Mouse (Mus musculus) heart, embryonic 16.5 days (tissue): Measurements from ENCODE around the gene Zfp386. TPM values are rescaled to one million over a fixed set of nuclear protein-coding genes. Genes with fewer than 3 reads are reported as not detected.

Experiments used
- ATAC-seq: fragments of 200-750 bp; cut with Nextera tagmentation; replicated peaks from 2 replicates; pipeline ENCODE4 v1.8.0; 2017; ENCODE audit warnings: moderate number of reproducible peaks; ENCODE audit not compliant: insufficient read depth, low FRiP score; ENCODE audit errors: extremely low read depth
- H3K27ac ChIP-seq: fragments of 300-500 bp; sonication (generic); 2 replicates; pipeline ENCODE4 v1.5.1; 2014; ENCODE audit warnings: mild to moderate bottlenecking, low read length, control low read depth, moderate library complexity
- H3K27me3 ChIP-seq: fragments of 300-500 bp; sonication (generic); 2 replicates; pipeline ENCODE4 v1.6.1; 2014; ENCODE audit warnings: low read length, mixed read lengths; ENCODE audit not compliant: control insufficient read depth, insufficient read depth
- H3K36me3 ChIP-seq: fragments of 300-500 bp; sonication (generic); 2 replicates; pipeline ENCODE4 v1.6.1; 2014; ENCODE audit not compliant: control insufficient read depth, insufficient read depth
- H3K4me1 ChIP-seq: fragments of 300-500 bp; sonication (generic); 2 replicates; pipeline ENCODE4 v1.6.1; 2014; ENCODE audit warnings: low read length, mixed read lengths; ENCODE audit not compliant: control insufficient read depth, insufficient read depth
- H3K4me2 ChIP-seq: fragments of 300-500 bp; sonication (generic); 2 replicates; pipeline ENCODE4 v1.6.1; 2014; ENCODE audit warnings: low read depth, mild to moderate bottlenecking, control low read depth, low read length
- H3K4me3 ChIP-seq: fragments of 300-500 bp; sonication (generic); 2 replicates; pipeline ENCODE4 v1.5.1; 2014; ENCODE audit warnings: mild to moderate bottlenecking, control low read depth, low read length
- H3K9ac ChIP-seq: fragments of 300-500 bp; sonication (generic); 2 replicates; pipeline ENCODE4 v1.6.1; 2014; ENCODE audit warnings: low read length, control low read depth
- H3K9me3 ChIP-seq: fragments of 300-500 bp; sonication (generic); replicated peaks from 2 replicates; pipeline ENCODE4 v1.6.1; 2016; ENCODE audit warnings: low read length; ENCODE audit not compliant: control insufficient read depth
- WGBS: fragments of 180-500 bp; shearing (Covaris S2); extraction: QIAGEN DNeasy Blood & Tissue Kit; methylation state at CpG from one replicate; pipeline ENCODE4 v1.1.7; 2014; 5-methylcytosine and 5-hydroxymethylcytosine counted together
- polyA plus RNA-seq: library from polyadenylated mRNA; unstranded; fragments of >200 nt; fragmentation: Nextera tagmentation; extraction: Ambion mirVana; gene quantifications from 2 replicates; pipeline ENCODE4 v1.2.1, GENCODE M21; 2015

Gene Zfp386
- polyA plus RNA-seq, 1 experiment from 2014 or later, result 32.2 TPM

DNA sequence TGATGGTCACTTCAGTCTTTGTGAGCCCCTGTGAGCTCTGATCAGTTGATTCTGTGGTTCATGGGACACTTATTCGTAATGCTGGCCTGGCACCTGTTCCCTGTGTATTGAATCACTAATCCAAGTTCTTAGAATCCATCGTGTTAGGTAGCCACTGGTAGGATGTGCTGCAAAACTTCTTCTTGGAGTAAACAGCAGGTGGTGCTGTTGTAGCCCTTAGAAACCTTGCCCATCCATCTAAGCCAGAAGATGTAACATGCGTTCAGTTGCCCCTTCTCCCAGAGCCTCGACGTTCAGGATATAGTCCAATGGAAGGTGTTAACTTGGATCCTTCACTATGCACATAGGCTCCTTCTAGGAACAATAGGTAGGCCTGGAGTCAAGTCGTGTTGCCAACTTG lies 2.2 kb downstream of the Zfp386 start:
- Histone ChIP-seq H3K27me3 (no peaks in the 10 kb centered on the region), H3K4me3 (no peak overlapping the region), H3K9ac (no peak overlapping the region), H3K27ac (no peak overlapping the region), H3K9me3 (no peaks in the 10 kb centered on the region), H3K4me2 (no peak overlapping the region), H3K4me1 (peaks cover 12% of the 10 kb centered on the region), H3K36me3 (peaks cover 3% of the 10 kb centered on the region)
- 75% methylated on average over 6 of the region's 6 CpGs for WGBS
- no peak for ATAC-seq

DNA sequence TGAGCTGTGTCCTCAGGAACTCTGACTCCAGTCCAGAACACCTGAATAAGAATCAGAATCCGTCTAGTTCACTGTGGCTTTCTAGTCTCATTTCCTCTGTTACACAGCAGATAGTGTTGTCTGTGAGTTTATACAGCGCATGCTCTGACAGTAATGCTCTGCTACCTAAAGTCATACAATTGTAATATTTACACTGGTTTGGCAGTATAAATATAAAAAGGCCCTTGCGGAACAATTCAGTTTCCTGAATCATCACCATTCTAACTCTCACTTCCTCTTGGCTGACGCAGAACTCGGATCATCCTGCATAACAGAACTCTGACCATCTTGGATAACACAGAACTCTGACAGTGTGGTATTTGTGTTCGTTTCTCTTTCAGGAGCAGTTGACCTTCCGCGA lies 6.8 kb downstream of the Zfp386 start:
- Histone ChIP-seq H3K4me3 (no peak overlapping the region), H3K36me3 (peaks cover 39% of the 10 kb centered on the region), H3K4me2 (no peak overlapping the region), H3K9ac (no peak overlapping the region), H3K4me1 (0 out of 2 replicates have a peak, but pooled peaks cover 2% of the 10 kb centered on the region), H3K27ac (no peak overlapping the region), H3K27me3 (no peaks in the 10 kb centered on the region), H3K9me3 (peaks cover 15% of the 10 kb centered on the region)
- WGBS, result 83% methylated on average over 8 of the region's 8 CpGs
- no peak for ATAC-seq

GRCm38 (mm10) chr12:116056112-116056511 lies 8.6 kb downstream of the Zfp386 start:
- Histone ChIP-seq H3K27me3 (no peaks in the 10 kb centered on the region), H3K4me1 (no peaks in the 10 kb centered on the region), H3K9ac (no peak overlapping the region), H3K9me3 (peaks cover 22% of the 10 kb centered on the region), H3K4me3 (no peak overlapping the region), H3K36me3 (peaks cover 55% of the 10 kb centered on the region), H3K4me2 (no peak overlapping the region), H3K27ac (no peak overlapping the region)
- WGBS, result 90% methylated on average over 3 of the region's 3 CpGs
- ATAC-seq, result no peak

- no peak overlapping the region for H3K9ac ChIP-seq
- no peak overlapping the region for H3K4me3 ChIP-seq
- no peak overlapping the region for H3K27ac ChIP-seq
- peaks cover 45% of the 10 kb centered on the region for H3K36me3 ChIP-seq
- no peaks in the 10 kb centered on the region for H3K27me3 ChIP-seq
- no peak for ATAC-seq
- H3K4me1 ChIP-seq, result no peaks in the 10 kb centered on the region
- H3K9me3 ChIP-seq, result peaks cover 39% of the 10 kb centered on the region
- no peak overlapping the region for H3K4me2 ChIP-seq
- WGBS, result 94% methylated on average over 5 of the region's 5 CpGs
These were observed 14.2 kb downstream of the Zfp386 start for GRCm38 (mm10) chr12:116061561-116062193.

- no peak for ATAC-seq
- Histone ChIP-seq H3K36me3 (peaks cover 40% of the 10 kb centered on the region), H3K4me3 (no peak overlapping the region), H3K27me3 (no peaks in the 10 kb centered on the region), H3K9me3 (peaks cover 35% of the 10 kb centered on the region), H3K9ac (no peak overlapping the region), H3K4me1 (no peaks in the 10 kb centered on the region), H3K4me2 (no peak overlapping the region), H3K27ac (no peak overlapping the region)
- WGBS, result 95% methylated on average over 2 of the region's 2 CpGs
These were observed 14.7 kb downstream of the Zfp386 start for GRCm38 (mm10) chr12:116062194-116062583.

DNA sequence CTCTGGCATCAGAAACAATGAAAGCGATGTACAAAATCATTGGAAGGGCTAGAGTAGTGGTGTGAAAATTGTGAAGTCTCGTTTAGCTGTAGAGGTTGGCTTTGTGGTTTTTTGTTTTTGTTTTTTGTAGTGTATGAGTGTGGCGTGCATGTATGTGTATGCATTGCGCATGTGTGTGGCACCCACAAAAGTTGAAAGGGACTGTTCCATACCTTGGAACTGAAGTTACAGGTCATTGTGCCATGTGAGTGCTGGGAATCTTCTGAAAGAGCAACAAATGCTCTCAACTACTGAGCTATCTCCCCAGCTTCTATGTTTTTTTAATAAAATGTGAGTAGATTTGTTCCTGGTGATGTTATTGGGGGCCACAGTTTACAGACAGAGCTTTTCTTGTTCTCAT lies 15.5 kb downstream of the Zfp386 start:
- Histone ChIP-seq H3K4me2 (no peak overlapping the region), H3K27ac (no peak overlapping the region), H3K9ac (no peak overlapping the region), H3K9me3 (peaks cover 32% of the 10 kb centered on the region), H3K27me3 (no peaks in the 10 kb centered on the region), H3K4me1 (no peaks in the 10 kb centered on the region), H3K4me3 (no peak overlapping the region), H3K36me3 (peaks cover 34% of the 10 kb centered on the region)
- WGBS, result 90% methylated on average over 4 of the region's 4 CpGs
- no peak for ATAC-seq

DNA sequence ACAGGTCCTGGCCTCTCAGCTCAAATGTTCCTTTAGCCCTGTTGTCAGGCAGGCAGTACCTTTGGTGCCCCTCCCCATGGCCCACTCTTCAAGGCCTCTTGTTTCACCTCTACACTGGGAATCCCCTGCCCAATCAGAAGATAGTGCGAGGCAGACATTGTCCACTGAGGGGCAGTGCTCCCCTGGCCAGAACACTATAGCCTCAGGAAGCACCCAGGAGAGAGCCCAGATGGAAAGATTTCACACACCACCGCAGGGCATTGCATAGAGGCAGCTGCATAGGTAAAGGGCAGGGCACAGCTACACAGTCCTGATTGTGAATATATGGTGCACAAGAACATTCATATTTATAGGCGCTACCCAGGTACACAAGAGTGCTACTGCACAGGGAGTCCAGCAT lies 23.5 kb downstream of the Zfp386 start:
- peak; percentile 23 for ATAC-seq
- 14% methylated on average over 3 of the region's 3 CpGs for WGBS
- H3K4me3 ChIP-seq, result no peak overlapping the region

GRCm38 (mm10) chr12:116077074-116077854 lies 29.7 kb downstream of the Zfp386 start, which contains the start of gene Vipr2:
Gene Vipr2 (plus strand): TSS chr12:116077726.
- peak within 1 kb of the TSS; percentile 71 for H3K9ac ChIP-seq

More for the DNA sequence above, 23.5 kb downstream of the Zfp386 start:
- Histone ChIP-seq H3K27me3 (peaks cover 14% of the 10 kb centered on the region), H3K36me3 (no peaks in the 10 kb centered on the region), H3K4me1 (no peaks in the 10 kb centered on the region), H3K9ac (no peak overlapping the region), H3K4me2 (no peak overlapping the region), H3K27ac (no peak overlapping the region), H3K9me3 (no peaks in the 10 kb centered on the region)

DNA sequence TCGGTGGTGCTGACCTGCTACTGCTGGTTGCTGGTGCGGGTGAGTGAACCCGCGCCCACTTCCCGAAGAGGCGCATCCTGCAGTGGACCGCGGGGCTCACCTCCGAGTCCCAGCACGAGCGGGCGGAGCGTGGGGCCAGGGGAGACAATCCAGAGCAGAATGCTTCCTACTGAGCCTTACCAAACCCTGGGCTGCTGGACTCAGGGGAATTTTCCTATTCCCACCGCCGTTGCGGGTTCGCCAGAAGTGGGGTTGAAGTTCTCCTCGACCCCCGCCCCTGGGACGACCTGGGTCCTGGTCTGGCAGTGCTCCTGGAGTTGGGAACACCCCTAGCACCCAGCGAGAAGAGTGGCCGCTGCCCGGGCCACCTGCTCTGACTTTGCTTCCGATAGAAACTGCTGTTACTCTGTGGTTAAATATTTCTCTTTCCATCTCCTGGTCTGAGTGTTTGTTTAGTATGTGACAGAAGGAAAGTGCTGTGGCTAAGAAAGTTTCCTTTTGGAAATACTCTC lies 30.4 kb downstream of the Zfp386 start:
- Histone ChIP-seq H3K4me2 (peak overlapping the region; percentile 97), H3K36me3 (no peaks in the 10 kb centered on the region), H3K27ac (no peak overlapping the region), H3K9ac (peak overlapping the region; percentile 71), H3K4me3 (peak overlapping the region; percentile 66), H3K9me3 (no peaks in the 10 kb centered on the region), H3K27me3 (peaks cover 40% of the 10 kb centered on the region), H3K4me1 (no peaks in the 10 kb centered on the region)
- under 1% methylated on average over 24 of the region's 24 CpGs for WGBS
- ATAC-seq, result peak; percentile 35

More at GRCm38 (mm10) chr12:116077074-116077854, 29.7 kb downstream of the Zfp386 start, which contains the start of gene Vipr2:
- 6% methylated on average over 33 of the region's 33 CpGs for WGBS
- H3K36me3 ChIP-seq, result no peaks in the 10 kb centered on the region
- H3K4me1 ChIP-seq, result no peaks in the 10 kb centered on the region
- H3K4me2 ChIP-seq, result peak within 1 kb of the TSS; percentile 97
- peak; percentile 77 for ATAC-seq
- H3K4me3 ChIP-seq, result peak within 1 kb of the TSS; percentile 66
- H3K9me3 ChIP-seq, result no peaks in the 10 kb centered on the region
- H3K27me3 ChIP-seq, result peaks cover 40% of the 10 kb centered on the region
- no peak within 1 kb of the TSS for H3K27ac ChIP-seq
